Mouse (Mus musculus) brain, adult 2 months (tissue): Measurements from ENCODE around the gene Phkg2.
"Not testable (repeated sequence)": the region's sequence is repeated elsewhere in the genome, so short reads cannot be mapped to it uniquely, and the experiment has no call there.

Experiments
- DNase-seq: peaks from one replicate; pipeline ENCODE4 v3.0.0; 2011; ENCODE audit warnings: low read depth, low spot score

Phkg2 gene

GRCm38 (mm10) chr7:127602903-127603302 lies 29.8 kb downstream of the Phkg2 start:
- DNase-seq = no peak

GRCm38 (mm10) chr7:127604256-127604655 lies 31.1 kb downstream of the Phkg2 start:
- DNase-seq = no peak

- no peak for DNase-seq
Observed at GRCm38 (mm10) chr7:127607150-127607549, 34.0 kb downstream of the Phkg2 start.

- DNase-seq = no peak
Observed at GRCm38 (mm10) chr7:127611011-127611410, 37.9 kb downstream of the Phkg2 start.

GRCm38 (mm10) chr7:127611561-127611960 lies 38.4 kb downstream of the Phkg2 start:
- no peak for DNase-seq

- DNase-seq = no peak
Observed at GRCm38 (mm10) chr7:127613501-127613900, 40.4 kb downstream of the Phkg2 start.

- no peak for DNase-seq
Observed at GRCm38 (mm10) chr7:127614091-127614490, 41.0 kb downstream of the Phkg2 start.

- DNase-seq = peak; percentile 15
Observed at GRCm38 (mm10) chr7:127614511-127614890, 41.4 kb downstream of the Phkg2 start.

GRCm38 (mm10) chr7:127614891-127615843 lies 42.0 kb downstream of the Phkg2 start, which contains the start of gene Zfp629:
Gene Zfp629, minus strand, starts transcription at chr7:127615797.
- peak; percentile 90 for DNase-seq

GRCm38 (mm10) chr7:127616336-127616735 lies 43.2 kb downstream of the Phkg2 start:
- DNase-seq = no peak

GRCm38 (mm10) chr7:127616881-127617280 lies 43.7 kb downstream of the Phkg2 start:
- DNase-seq = no peak

GRCm38 (mm10) chr7:127617962-127618361 lies 44.8 kb downstream of the Phkg2 start:
- peak; percentile 22 for DNase-seq

GRCm38 (mm10) chr7:127618402-127618801 lies 45.3 kb downstream of the Phkg2 start:
- not testable (repeated sequence) for DNase-seq

GRCm38 (mm10) chr7:127626039-127626438 lies 52.9 kb downstream of the Phkg2 start:
- DNase-seq = no peak

GRCm38 (mm10) chr7:127626471-127626870 lies 53.3 kb downstream of the Phkg2 start:
- DNase-seq = no peak

- DNase-seq = no peak
Observed at GRCm38 (mm10) chr7:127628646-127629045, 55.5 kb downstream of the Phkg2 start.

GRCm38 (mm10) chr7:127631416-127631815 lies 58.3 kb downstream of the Phkg2 start:
- no peak for DNase-seq
